Mouse (Mus musculus): ENCODE data around the gene Arhgap45.

Arhgap45 gene

DNA sequence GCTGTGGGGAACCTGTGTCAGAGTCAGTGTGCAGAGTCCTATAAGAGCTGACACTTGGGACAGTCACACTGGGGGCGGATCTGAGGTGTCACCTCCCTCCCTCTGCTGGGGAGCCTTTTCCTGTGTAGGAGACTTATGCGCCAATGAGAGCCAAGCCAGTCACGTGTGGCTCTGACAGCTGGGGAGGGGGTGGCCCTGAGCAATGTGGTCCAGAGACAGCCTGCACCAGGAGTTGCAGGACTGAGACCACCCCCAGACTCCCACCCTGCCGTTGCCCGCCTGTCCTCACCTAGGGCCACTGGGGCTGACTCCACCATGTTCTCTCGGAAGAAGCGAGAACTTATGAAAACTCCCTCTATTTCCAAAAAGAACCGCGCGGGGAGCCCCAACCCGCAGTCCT is at the start of gene Arhgap45:
Gene Arhgap45, plus strand, starts transcription at position 143 of the 400 bp plus-strand sequence.
- DNase-seq (ENCODE audit: low spot score in 2 of 2), result no peak

DNA sequence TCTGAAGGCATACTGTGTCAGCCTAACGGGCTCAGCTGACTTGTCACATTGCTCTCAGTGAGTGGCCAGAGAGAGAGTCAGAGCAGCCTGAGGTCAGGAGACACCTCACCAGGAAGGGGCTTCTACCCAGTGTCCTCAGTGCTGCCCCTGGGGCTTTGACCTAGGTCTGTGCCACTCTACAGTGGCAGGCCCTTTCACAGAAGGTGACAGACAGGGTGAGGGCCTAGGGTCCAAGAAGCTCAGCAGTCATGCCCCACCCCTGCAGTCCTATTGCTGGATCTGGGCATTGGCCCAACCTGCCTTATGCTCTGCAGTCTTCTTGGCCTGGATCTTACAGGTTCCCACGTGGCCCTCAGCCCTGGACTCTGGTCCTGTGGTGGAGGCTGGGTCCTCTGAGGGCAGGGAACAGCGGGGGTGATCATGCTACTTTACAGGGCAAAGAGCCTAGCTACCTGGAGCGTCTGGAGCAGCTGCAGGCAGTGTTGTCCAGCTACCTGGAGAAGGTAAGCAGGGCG is 49.5 kb upstream of the Arhgap45 start:
- DNase-seq (ENCODE audit: low spot score in 2 of 2), result no peak

DNA sequence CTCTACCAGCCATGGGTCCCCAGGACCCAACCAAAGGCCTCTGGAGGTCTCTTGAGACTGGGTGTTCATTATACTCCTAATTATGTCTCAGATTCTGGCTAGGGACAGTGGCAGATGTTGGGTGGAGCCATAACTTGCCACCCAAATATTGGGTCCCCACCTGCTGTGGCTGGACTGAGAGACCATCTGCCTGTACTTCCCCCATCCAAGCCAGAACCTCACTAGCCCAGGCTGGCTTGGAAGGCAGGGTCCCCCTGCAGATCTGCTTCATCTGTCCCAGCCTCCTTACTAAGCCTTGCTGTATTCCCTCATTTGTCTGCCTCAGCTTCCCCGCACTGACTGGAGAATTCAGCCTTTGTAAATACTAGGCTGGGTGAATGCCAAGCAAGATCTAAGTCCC is 48.3 kb upstream of the Arhgap45 start:
- DNase-seq (ENCODE audit: low spot score in 2 of 2), result no peak

DNA sequence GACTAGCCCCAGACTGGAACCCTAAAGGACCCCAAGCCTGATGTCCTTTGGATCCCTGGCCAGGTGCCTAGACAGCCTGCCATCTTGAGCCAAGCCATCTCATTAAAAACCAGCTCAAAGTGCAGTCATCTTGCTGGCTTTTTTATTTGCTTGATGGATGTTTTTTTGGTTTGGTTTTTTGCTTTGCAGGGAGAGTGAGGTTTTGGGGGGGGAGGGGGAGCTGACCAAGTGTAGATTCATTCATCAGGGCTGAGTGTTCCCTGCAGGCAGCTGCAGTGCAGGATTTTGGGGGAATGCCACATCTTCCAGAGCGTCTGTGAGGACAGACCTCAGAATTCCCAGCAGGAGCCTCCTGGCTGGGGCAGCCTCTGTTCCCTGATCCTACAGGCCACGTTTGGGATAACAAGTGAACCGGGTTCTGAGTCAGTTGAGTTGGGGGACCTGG is 47.3 kb upstream of the Arhgap45 start:
- DNase-seq (ENCODE audit: low spot score in 2 of 2), result no peak

DNA sequence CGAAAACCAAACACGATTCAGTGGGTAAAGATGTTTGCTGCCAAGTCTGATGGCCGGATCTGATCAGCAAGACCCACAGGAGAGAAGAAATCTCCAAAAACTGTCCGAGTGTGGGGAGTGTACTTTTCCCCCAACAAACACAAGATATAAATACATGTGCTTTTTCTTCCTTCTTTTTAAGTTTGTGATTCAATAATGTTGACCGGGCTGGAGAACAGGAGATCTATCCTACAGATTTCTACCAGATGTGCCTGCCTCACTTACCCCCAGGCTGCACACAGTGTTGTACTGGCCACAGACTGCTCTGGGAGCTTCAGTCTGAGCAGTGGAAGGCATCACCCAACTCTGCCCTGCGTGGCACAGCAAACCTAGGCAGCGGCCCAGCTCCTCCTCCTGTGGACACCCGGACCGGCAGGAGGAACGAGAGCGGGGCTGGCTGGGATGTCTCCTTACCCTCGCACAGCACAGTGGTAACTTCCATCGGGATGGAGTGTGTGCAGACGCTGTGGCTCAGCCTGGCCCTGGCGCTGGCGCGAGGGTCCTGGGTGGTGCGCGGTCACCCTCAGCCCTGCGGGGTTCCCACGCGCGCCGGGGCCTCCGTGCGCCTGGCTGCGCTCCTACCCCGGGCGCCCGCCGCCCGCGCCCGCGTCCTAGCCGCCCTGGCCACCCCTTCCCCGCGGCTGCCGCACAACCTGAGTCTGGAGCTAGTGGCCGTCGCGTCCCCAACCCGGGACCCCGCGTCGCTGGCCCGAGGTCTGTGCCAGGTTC is 45.9 kb upstream of the Arhgap45 start, which contains the start of gene Grin3b:
Gene Grin3b, plus strand, starts transcription at position 301 of the 768 bp plus-strand sequence.
- DNase-seq (ENCODE audit: low spot score in 2 of 2), result no peak

DNA sequence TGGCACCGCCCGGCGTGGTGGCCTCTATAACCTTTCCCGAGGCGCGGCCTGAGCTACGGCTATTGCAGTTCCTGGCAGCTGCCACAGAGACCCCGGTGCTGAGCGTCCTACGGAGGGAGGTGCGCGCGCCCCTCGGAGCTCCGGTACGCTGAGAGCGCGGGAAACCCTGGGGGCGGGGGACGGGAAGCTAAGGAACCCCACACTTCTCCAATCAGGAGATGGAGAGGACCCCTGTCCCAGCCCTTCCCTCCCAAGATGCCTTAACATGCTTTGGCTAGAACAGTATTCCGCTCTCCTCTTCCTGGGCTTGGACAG is 45.3 kb upstream of the Arhgap45 start:
- no peak for DNase-seq (ENCODE audit: low spot score in 2 of 2)

DNA sequence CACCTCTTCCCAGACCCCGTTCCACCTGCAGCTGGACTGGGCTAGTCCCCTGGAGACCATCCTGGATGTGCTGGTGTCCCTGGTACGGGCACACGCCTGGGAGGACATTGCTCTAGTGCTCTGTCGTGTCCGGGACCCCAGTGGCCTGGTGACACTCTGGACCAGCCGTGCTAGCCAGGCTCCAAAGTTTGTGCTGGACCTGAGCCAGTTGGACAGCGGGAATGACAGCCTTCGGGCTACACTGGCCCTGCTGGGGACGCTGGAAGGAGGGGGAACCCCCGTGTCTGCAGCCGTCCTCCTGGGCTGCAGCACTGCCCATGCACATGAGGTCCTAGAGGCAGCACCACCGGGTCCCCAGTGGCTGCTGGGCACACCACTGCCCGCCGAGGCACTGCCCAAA is 43.6 kb upstream of the Arhgap45 start:
- no peak for DNase-seq (ENCODE audit: low spot score in 2 of 2)

DNA sequence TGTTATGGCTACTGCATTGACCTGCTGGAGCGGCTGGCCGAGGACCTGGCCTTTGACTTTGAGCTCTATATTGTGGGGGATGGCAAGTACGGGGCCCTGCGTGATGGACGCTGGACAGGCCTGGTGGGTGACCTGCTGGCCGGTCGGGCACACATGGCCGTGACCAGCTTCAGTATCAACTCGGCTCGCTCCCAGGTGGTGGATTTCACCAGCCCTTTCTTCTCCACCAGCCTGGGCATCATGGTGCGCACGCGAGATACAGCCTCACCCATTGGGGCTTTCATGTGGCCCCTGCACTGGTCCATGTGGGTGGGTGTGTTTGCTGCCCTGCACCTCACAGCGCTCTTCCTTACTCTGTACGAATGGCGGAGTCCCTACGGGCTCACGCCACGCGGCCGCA is 42.4 kb upstream of the Arhgap45 start:
- no peak for DNase-seq (ENCODE audit: low spot score in 2 of 2)

DNA sequence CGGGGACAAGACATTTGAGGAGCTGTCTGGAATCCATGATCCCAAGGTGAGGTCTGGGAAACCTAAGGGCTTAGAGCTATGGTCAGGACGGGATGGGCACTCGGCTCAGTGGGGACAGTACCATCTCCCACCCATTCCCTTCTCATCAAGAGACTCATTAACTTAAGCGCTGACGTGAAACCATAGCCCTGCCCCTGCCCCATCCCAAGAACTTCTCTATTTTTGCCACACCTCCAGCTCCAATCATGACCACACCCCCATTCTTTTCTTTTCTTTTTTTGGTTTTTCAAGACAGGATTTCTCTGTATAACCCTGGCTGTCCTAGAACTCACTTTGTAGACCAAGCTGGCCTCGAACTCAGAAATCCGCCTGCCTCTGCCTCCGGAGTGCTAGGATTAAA is 41.8 kb upstream of the Arhgap45 start:
- DNase-seq (ENCODE audit: low spot score in 2 of 2), result no peak

DNA sequence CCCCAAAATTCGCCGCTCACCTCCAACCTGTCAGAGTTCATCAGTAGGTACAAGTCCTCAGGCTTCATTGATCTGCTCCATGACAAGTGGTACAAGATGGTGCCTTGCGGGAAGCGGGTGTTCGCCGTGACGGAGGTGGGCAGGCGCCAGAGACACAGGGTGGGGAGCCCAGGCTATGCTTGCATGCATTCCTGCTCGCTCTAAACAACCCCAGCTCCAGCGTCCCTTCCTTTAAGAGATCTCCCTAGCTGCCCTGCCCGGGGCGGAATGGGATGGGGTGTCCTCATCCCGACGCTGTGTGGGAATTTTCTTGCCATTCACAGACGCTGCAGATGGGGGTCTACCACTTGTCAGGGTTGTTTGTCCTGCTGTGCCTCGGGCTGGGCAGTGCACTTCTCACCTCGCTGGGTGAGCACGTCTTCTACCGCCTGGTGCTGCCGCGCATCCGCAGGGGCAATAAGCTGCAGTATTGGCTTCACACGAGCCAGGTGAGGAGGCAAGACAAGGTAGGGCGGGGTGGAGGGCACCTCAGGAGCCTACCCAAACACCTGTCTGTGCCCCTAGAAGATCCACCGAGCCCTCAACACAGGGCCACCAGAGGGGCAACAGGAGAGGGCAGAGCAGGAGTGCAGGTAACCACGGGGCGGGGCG is 40.3 kb upstream of the Arhgap45 start:
- no peak for DNase-seq (ENCODE audit: low spot score in 2 of 2)

DNA sequence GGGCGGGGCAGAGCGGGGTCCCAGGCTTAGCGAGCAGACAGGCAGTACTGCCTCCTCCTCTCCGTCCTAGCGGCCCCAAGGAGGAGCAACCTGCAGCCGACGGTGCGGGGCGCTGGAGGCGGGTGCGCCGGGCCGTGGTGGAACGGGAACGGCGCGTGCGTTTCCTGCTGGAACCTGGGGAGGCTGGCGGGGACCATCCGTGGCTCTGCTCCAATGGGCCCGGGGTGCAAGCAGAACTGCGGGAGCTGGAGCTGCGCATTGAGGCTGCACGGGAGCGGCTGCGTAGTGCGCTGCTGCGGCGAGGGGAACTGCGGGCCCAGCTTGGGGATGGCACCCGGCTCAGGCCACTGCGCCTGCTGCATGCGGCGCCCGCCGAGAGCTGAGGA is 39.7 kb upstream of the Arhgap45 start:
- DNase-seq (ENCODE audit: low spot score in 2 of 2), result no peak

DNA sequence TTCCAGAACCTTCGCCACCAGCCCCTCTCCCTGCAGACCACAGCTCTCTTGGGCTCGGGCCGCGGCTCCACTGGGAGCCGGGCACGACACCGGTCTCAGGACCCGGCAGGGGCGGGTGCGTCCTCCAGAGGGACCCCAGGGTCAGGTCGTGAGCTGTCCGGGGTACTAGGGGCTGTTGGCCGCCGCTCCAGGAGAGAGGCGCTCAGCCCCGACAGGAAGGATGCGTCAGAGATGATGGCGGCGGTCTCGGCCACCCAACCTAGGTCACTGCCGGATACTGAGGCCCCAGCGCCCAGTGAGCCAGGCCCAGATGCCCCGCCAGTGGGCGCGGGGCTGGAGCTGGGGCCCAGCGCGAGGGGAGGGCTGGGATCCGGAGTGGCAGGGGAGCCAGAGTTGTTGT is 39.1 kb upstream of the Arhgap45 start:
- no peak for DNase-seq (ENCODE audit: low spot score in 2 of 2)

DNA sequence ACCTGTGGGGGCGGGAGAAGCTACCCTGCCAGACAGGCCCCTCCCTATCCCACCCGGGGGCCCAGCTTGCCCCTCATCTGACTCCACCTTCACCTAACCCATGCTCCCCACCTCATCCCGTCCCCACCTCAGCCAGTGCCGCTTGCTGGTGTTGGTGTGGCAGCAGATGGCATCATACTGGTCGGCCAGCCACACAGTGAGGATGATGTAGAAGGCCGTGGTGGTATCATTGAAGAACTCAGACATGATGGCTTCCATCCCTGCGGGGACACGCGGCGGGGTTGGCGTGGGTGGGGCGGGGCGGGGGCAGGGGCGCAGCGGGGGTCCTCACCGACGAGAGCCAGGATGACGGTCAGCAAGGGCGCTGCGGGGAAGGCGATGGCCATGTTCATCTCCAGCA is 38.4 kb upstream of the Arhgap45 start:
- no peak for DNase-seq (ENCODE audit: low spot score in 2 of 2)

DNA sequence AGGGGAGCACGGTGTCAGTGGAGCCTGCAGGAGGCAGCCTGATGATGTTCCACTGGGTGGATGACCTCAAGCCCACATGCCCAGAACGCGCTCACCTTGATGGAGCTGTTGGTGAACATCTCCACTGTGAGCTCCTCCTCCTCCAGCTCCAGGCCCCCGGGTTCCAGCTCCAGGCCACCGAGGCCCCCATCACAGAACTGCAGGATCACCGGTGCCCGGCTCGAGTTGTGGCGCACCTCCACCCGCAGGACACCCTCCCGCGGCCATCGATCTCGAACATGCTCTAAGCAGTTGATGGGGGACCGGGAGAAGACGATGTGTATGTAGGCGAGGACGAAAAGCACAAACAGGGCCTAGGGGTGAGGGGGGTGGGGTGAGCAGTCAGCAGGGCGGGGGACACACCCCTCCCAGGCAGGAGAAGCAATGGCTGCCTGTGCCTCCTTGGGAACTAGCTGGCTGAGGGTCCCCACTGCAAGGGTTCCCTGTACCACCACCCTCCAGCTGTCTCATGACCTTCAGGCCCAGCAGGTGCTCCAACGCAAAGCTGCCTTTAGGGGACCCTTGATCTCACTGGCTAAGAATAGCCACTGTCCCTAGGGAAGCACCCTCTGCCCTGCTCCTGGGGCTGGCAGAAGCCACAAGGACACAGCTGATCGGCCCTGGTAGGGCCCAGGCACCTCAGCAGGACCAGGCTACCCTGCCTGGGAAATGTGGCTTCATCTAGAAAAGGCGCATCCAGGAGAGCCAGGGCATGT is 36.9 kb upstream of the Arhgap45 start:
- no peak for DNase-seq (ENCODE audit: low spot score in 2 of 2)

DNA sequence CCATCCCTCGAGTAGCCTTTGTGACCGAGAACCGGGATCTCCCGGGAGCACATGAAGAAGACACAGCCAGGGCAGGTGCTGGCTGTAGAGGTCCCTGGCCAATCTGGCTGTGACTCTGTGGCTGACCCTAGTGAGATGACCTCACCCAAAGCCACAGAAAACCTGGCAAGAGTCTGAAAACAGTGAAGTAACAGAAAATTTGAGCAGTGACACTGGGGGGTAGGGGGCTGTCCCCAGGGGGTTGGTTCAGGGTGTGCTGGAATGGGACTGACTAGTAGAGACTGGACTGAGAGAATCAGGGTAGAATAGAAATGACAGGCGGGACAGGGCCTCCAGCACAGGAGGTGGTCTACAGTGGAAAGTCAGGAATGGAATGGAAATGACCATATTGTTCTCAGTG is 33.2 kb upstream of the Arhgap45 start:
- DNase-seq (ENCODE audit: low spot score in 2 of 2), result no peak

DNA sequence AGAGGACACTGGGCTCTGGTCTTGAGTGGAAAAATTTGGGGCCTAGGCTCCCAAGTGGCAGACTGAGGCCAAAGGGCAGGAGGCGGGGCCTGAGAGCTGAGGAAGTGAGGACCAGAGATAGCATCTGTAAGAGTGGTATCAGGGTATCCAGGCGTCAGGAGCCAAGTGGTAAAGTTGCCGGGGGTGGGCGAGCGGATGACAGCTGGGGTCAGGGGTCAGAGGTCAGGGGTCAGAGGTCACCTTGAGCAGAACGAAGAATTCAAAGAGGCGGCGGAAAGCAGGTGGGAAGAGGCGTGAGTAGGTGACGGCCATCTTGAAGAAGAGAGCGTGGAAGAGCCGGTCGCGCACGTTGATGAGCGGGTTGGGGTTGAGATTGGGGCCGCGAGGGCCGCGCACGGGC is 32.8 kb upstream of the Arhgap45 start:
- DNase-seq (ENCODE audit: low spot score in 2 of 2), result peak; percentile 43 to 70

DNA sequence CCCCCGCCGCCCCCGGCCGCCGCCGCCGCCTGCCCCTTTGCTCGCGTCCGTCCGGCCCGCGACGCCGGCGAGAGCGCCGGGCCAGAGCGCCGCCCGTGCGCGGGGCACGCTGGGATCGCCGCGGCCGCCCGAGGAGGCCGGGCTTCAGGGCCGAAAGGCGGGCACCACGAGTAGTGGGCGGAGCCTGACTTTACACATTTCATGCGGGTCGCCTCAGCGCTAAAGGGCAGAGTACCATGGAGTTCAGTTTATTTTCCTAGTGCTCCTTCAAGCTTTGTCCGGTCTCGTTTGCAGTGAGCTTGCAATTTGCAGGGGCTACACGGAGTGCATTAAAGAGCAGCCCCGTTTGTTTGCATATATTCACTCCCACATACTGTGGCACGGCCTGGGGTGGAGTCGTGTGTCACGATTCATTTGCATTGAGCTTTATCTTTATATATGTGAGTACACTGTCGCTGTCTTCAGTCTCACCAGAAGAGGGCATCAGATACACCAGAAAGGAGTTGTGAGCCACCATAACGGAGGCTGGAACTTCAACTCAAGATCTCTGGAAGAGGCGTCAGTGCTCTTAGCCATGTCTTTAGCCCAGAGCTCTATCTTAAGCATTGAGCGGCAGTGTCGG is 32.1 kb upstream of the Arhgap45 start, which contains the start of gene Tmem259:
Gene Tmem259, minus strand, starts transcription at position 136 of the 622 bp plus-strand sequence.
- DNase-seq (ENCODE audit: low spot score in 2 of 2), result peak; percentile 85

DNA sequence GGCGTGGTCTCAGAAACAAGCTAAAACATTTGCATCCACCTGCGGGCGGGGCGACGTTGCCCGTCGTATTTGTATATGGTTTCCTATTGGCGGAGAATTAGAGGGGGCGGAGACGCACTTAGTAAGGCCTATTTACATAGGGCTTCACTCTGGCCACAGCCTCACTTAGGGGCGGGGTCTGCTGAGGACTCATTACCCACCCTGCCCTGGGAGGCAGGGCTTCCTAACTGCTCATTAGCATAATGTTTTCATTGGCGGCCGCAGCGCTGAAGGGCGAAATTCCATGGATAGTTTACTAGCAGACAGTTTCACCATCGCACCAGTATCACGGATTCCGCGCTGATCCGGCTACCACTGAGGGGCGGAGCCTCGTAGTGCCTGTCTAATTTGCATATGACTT is 31.6 kb upstream of the Arhgap45 start:
- DNase-seq (ENCODE audit: low spot score in 2 of 2), result peak; percentile 91 to 95

DNA sequence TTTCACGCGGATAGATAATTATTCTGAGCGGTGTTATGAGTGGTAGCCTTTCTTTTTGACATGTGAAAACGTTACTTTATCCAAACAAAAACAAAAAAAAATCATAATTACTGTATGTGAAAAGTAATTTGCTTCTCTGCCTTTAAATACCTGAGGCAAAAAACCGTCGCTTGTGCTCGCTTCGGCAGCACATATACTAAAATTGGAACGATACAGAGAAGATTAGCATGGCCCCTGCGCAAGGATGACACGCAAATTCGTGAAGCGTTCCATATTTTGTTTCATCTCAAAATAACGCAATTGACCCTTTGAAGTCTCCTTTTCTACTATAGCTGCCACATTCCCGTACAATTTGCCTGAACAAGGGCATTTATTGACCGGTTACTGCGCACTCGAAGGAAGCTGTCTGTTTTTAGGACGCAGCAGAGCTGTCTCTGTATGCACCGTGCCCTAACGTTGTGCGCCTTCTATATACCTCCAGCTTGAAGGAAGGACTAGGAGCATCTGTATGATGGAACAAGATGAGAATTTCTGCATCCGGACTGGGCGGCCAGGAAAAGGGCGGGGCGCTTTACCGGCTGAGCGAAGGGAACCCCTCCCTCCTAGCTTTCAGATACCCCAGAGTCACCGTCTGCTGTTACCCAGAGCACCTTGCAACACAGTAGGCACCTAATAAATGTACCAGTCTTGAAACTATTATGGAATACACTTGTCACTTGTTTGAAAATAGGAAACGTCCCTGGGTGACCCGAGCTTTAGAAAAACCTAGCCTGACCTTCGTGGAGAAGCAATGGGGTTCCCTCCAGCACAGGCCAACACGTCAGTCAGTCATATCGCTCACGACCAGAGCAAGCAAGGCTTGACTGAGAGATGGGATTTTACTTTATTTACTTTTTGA is 30.9 kb upstream of the Arhgap45 start:
- peak; percentile 48 to 57 for DNase-seq (ENCODE audit: low spot score in 2 of 2)

DNA sequence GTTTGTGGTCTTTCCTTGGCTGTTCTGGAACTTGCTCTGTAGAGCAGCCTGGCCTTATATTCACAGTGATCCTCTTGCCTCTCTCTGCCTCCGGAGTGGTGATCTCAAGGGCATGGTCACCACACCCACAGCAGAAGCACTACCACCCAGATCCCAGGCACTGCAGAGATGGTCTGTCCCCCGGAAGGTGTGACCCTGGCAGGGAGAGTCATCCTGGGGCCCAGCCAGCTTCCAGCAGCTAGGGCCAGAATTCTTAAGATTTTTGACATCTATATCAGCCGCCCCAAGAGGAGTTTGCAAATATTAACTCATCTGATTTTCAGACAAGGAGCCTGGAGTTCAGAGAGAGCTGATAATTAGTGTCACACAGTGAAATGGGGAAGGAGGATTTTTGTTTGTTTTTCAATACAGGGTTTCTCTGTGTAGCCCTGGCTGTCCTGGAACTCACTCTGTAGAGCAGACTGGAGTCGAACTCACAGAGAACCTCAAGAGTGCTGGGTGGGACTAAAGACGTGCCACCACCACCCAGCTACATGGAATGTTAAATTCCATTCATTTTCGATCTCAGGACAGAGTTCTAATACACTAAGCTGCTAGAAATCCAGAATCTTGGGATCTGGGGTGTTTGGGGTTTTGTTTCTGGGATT is 30.1 kb upstream of the Arhgap45 start:
- DNase-seq (ENCODE audit: low spot score in 2 of 2), result peak in 1 of 2 experiments; percentile 44
